Mouse (Mus musculus): ENCODE results near the gene Ncaph2. TPM values are rescaled to one million over a fixed set of nuclear protein-coding genes. Genes with fewer than 3 reads are reported as not detected.

Gene Ncaph2
- 113 TPM for total RNA-seq (2023)

GRCm38 (mm10) chr15:89355241-89356187, at the start of gene Ncaph2, which contains the start of gene Lmf2:
Gene Ncaph2, plus strand, starts transcription at chr15:89355719.
Gene Lmf2, minus strand, starts transcription at chr15:89355659.

DNA sequence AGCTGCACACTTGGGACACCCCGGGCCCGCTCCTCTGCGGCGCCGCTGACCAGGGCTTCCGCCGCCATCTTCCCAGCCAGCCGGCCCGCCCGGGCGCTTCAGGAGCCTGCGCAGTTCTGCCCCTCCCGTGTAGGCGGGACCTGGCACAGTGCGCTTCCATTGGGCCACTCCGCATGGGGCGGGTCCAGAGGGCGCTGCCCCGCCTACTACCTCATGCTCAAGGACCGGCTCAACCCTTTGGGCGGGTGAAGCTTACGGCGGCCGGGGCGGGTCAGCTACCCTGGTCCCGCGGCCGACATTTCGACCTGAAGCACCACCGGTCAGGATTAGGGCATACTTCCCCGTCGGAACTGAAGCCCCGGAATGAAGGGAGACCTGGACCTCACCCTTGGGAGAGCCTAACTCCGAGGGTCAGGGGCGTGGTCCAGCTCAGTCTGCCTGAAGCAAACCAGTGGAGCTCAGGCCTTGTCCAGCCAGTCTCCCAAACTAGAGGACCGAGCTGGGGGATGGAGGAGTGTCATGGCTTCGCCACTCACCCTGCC, 40.3 kb upstream of the Ncaph2 start, which contains the start of gene Sbf1:
Gene Sbf1 (minus strand): TSS at position 122 of the 542 bp plus-strand sequence.

DNA sequence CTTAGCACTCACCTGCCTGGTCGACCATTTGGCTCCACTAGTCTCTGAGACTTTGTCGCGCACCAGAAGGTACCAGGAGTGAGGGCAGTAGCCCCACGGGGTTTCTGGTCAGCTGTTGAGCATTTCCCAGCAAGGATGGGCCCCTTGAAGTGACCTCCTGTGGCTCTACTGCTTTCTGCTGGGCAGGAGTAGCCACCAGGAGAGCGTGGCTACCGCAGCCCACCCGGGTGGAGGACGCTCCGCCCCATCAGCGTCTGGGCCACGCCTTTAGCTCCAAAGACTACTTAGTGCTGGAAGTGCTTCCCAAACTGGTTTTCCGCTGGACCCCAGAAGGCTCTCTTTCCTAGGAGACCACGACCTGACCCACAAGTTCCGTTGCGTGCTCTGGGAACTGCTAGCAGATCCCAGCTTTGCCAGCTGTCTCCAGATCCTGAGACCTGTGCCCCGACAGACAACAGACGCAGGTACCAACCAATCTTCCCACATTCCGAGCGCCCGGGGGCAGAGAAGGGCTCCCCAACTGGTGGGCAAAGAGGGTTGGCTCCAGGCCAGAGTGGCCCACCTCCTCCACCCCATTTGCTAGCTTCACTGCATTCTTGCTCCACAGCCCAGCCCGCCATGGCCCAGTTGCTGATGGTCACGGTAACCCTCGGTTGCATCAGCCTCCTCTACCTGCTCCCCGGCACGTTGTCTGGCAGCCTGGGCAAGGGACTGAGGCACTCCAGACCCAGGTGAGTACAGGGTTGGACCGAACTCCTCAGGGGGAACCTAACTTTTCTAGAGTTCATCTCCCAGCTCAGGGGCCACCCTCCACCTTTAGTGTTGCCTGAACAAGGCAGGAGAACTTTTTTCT, 32.6 kb upstream of the Ncaph2 start, which contains the start of gene Adm2:
Gene Adm2 (plus strand): TSS at position 51 of the 853 bp plus-strand sequence.

GRCm38 (mm10) chr15:89334271-89334670, 21.2 kb upstream of the Ncaph2 start, which contains the start of gene Miox:
Gene Miox, plus strand, starts transcription at chr15:89334398.

GRCm38 (mm10) chr15:89373762-89374248, 18.3 kb downstream of the Ncaph2 start, which contains the start of gene Sco2:
Gene Sco2, minus strand, starts transcription at chr15:89373846.

DNA sequence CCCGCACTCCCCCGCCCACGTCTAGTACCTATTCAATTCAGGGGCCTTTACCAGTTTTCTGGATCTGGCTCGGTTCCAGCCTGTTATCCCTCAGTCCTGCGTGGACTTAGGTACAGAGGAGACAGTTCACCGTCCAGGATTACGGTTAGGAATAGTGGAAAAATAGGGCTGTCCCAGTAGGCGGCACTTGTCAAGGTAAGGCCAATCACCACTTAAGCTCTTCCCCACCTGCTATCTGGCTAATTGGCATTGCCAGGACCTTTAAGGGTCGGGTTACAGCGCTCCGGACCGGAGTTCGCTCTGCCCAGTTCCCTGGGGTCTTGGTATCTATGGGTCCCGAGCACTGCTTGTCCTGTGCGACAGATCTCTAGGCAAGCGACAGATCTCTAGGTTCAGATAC, 21.4 kb downstream of the Ncaph2 start, which contains the start of gene Tymp:
Gene Tymp (minus strand): TSS at position 83 of the 400 bp plus-strand sequence.

DNA sequence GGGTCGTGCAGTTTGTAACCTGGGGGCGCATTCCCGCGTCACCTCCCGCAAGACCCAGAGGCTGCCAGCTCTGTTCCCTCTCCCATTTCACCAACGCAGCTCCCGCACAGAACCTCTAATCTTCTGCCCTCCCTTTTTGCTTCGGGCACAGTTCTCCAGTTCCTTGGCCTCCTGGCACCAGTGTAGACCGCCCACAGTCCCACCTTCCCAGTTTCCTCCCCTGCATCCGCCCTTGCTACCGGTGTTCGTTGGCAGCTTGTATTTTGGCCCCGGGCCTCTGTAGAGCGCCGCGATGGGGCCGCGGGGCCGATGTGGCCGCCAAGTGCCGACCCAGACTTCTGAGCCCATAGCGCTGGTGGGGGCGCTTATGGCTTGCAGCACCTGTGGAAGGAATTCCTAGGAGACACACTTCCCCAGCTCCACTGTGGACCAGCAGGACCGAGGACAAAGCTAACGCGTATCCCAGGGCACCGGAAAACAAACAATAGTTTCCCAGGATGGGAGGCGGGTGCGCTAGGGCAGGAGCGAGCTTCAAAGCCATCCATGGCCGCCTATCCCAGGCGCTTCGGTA, 23.4 kb downstream of the Ncaph2 start, which contains the start of gene Odf3b:
Gene Odf3b (minus strand): TSS at position 452 of the 571 bp plus-strand sequence.

GRCm38 (mm10) chr15:89384617-89385016, 29.1 kb downstream of the Ncaph2 start, which contains the start of gene Klhdc7b:
Gene Klhdc7b, plus strand, starts transcription at chr15:89384917.

DNA sequence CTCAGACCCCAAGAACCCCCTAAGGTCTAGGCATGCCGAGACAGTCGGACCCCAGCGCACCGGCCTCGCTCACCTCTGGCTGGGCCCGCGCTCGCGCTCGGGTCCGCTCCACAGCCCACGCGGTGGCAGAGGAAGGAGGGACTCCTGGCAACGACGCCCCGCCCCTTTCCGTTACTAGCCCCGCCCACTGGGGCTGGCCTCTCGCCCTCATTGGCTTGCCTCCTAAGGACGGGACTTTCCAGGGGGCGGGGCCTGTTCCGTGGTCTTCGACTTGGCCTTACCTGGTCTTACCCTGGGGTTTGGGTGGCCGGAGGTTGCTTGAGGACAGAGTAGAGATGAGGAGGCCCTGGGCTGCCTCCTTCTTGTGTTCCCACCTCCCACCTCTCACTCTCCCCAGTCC, 54.6 kb downstream of the Ncaph2 start, which contains the start of gene Syce3:
Gene Syce3 (minus strand): TSS at position 386 of the 400 bp plus-strand sequence.

Other genes starting within 250 kb of the Ncaph2 start
- gene Tubgcp6, start 232.6 kb upstream of the Ncaph2 start, total RNA-seq (2023), result 36.6 TPM
- gene Hdac10, start 227.0 kb upstream of the Ncaph2 start, total RNA-seq (2023), result 25.4 TPM
- gene Mapk12, start 215.0 kb upstream of the Ncaph2 start, total RNA-seq (2023), result 3.9 TPM
- gene Mapk11, start 206.1 kb upstream of the Ncaph2 start, total RNA-seq (2023), result 26.2 TPM
- 2.8 TPM for gene Plxnb2, start 174.9 kb upstream of the Ncaph2 start, total RNA-seq (2023)
- gene Dennd6b, start 159.2 kb upstream of the Ncaph2 start, total RNA-seq (2023), result 21.9 TPM
- 52.2 TPM for gene Ppp6r2, start 144.2 kb upstream of the Ncaph2 start, total RNA-seq (2023)
- gene Sbf1, start 40.4 kb upstream of the Ncaph2 start, total RNA-seq (2023), result 395 TPM
- not detected for gene Adm2, start 33.0 kb upstream of the Ncaph2 start, total RNA-seq (2023)
- gene Miox, start 21.3 kb upstream of the Ncaph2 start, total RNA-seq (2023), result not detected
- 29.6 TPM for gene Lmf2, start 60 bp upstream of the Ncaph2 start, total RNA-seq (2023)
- 18.0 TPM for gene Sco2, start 18.1 kb downstream of the Ncaph2 start, total RNA-seq (2023)
- gene Tymp, start 21.3 kb downstream of the Ncaph2 start, total RNA-seq (2023), result 0.56 TPM
- gene Odf3b, start 23.6 kb downstream of the Ncaph2 start, total RNA-seq (2023), result not detected
- not detected for gene Klhdc7b, start 29.2 kb downstream of the Ncaph2 start, total RNA-seq (2023)
- gene Syce3, start 54.8 kb downstream of the Ncaph2 start, total RNA-seq (2023), result not detected
- gene Cpt1b, start 70.1 kb downstream of the Ncaph2 start, total RNA-seq (2023), result 8.1 TPM
- 7.5 TPM for gene C730034F03Rik, start 73.9 kb downstream of the Ncaph2 start, total RNA-seq (2023)
- gene Gm44502, start 74.0 kb downstream of the Ncaph2 start, total RNA-seq (2023), result 0.62 TPM
- gene Chkb, start 74.2 kb downstream of the Ncaph2 start, total RNA-seq (2023), result 220 TPM
- not detected for gene Mapk8ip2, start 98.2 kb downstream of the Ncaph2 start, total RNA-seq (2023)
- gene Arsa, start 121.7 kb downstream of the Ncaph2 start, total RNA-seq (2023), result 15.0 TPM
- 0.32 TPM for gene Shank3, start 143.9 kb downstream of the Ncaph2 start, total RNA-seq (2023)
- gene Acr, start 212.6 kb downstream of the Ncaph2 start, total RNA-seq (2023), result not detected
- gene Rabl2, start 236.2 kb downstream of the Ncaph2 start, total RNA-seq (2023), result 1.4 TPM

Data from CD4-positive naive resting alpha-beta T cell, adult 76 days (primary cell).